Mouse (Mus musculus): ENCODE measurements around the gene Btg3. TPM values are rescaled to one million over a fixed set of nuclear protein-coding genes. Genes with fewer than 3 reads are reported as not detected.

The Btg3 gene
- polyA plus RNA-seq (2012; rRNA removed) = 3.1 and 3.6 TPM in 2 replicates

DNA sequence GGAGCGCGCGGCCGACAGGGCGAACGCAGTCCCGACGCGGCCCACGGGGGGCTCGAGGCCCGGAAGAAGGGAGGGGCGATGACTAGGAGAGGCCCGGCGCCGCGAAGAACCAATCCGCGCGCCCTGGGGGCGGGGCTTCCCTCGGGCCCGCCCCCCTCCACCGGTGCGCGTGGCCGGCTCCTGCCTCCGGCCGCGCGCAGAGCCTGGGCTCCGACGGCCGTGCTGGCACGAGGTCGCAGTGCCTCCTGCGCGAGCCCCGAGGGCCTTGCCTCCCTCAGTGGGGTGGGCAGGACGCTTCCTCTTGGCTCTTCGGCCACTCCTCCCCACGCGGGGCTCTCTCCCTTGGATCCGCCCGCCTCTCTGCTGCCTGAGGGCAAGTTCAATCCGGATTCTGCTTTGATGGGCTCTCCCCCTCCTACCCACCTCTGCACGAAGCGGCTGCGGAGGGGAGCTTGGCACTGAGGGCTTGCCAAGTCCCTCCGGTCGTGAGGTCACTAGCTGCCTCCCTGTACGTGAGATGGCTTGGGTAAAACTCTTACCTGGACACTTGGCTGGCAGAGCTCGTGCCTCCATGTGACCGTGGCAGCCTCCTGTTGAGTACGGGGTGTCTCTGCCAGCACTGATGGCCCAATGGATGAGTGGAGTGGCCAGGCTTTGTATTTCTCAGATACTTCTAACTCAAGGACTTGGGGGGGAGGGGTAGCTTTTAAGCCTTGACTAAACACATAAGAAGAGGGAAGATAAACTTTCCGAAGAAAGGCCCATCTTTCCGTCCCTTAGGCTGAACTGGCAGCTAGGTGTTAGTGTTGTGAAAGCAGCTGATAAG, at the start of gene Btg3:
Btg3 (minus strand) TSS at position 448 of the 826 bp plus-strand sequence.
- TF ChIP-seq POLR2A (IDR thresholded peaks at IDR 0.05; ENCODE audit: low read depth, low read length) (peak; percentile 15), CTCF (conservative IDR thresholded peaks at IDR 0.05; ENCODE audit: insufficient read depth, insufficient read length, low read depth, low read length) (no peak)
- Histone ChIP-seq H3K4me1 (ENCODE audit: control insufficient read depth, insufficient read depth, low read length) (no peaks in the 10 kb centered on the region; the same call in 1 of the 2 replicates), H3K27ac (ENCODE audit: insufficient read depth, low read depth, low read length) (no peak within 1 kb of the TSS), H3K4me3 (ENCODE audit: insufficient read depth, low read depth, low read length) (peak within 1 kb of the TSS; percentile 89), H3K36me3 (ENCODE audit: control insufficient read depth, insufficient read depth, low read length) (no peaks in the 10 kb centered on the region), H3K27me3 (replicated peaks; ENCODE audit: control insufficient read depth, insufficient read depth, low read length) (no peaks in the 10 kb centered on the region)
- WGBS = 4% methylated on average over 57 of the region's 57 CpGs
- peak; percentile 92 for DNase-seq

DNA sequence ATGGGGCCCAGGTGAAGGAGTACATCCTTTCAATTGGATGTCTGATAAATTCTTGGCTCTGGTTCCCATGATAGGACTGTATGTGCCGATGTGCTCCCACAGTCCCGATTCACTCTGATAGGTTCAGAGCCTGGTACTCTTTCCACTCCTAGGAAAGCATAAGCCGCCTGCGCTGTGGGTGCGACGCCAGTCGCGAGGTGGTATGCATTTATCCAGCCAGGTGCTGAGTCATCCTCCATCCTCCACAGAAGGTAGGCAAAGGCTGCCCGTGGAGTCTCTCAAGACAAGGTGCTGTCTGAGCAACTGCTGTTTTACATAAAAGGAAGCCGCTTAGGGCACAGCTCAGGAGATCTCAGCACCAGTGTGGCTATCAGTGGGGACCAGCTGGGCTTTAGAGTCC, 40.7 kb upstream of the Btg3 start:
- no peak overlapping the region for H3K4me3 ChIP-seq (ENCODE audit: insufficient read depth, low read depth, low read length)
- 79% methylated on average over 10 of the region's 10 CpGs for WGBS
- no peak overlapping the region for H3K27ac ChIP-seq (ENCODE audit: insufficient read depth, low read depth, low read length)
- H3K36me3 ChIP-seq (ENCODE audit: control insufficient read depth, insufficient read depth, low read length) = no peaks in the 10 kb centered on the region
- no peaks in the 10 kb centered on the region for H3K4me1 ChIP-seq (ENCODE audit: control insufficient read depth, insufficient read depth, low read length)
- TF ChIP-seq CTCF (conservative IDR thresholded peaks at IDR 0.05; ENCODE audit: insufficient read depth, insufficient read length, low read depth, low read length) (no peak), POLR2A (IDR thresholded peaks at IDR 0.05; ENCODE audit: low read depth, low read length) (no peak)
- DNase-seq = no peak
- no peaks in the 10 kb centered on the region for H3K27me3 ChIP-seq (replicated peaks; ENCODE audit: control insufficient read depth, insufficient read depth, low read length)

DNA sequence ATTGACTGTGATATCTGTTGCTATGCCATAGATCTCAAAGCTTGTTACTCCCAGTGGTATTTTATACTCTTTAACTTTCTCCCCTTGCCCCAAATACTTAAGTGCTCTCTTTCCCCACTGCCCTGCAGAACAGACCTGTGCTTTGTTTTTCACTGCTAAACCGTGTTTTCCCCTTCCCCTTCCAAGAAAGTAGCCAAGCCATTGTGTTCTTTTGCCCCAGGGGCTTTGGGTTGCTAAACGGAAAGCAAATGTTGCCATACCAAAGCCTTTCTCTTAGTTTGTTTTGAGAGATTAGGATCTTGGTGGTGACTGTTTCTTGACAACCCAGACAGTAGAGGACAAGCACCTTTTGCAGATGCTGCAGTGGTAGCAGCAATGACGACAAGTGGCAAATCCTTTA, 39.5 kb upstream of the Btg3 start:
- Histone ChIP-seq H3K4me1 (ENCODE audit: control insufficient read depth, insufficient read depth, low read length) (no peaks in the 10 kb centered on the region), H3K27me3 (replicated peaks; ENCODE audit: control insufficient read depth, insufficient read depth, low read length) (no peaks in the 10 kb centered on the region), H3K27ac (ENCODE audit: insufficient read depth, low read depth, low read length) (no peak overlapping the region), H3K36me3 (ENCODE audit: control insufficient read depth, insufficient read depth, low read length) (no peaks in the 10 kb centered on the region), H3K4me3 (ENCODE audit: insufficient read depth, low read depth, low read length) (no peak overlapping the region)
- DNase-seq = no peak
- 38% methylated on average over 3 of the region's 3 CpGs for whole genome bisulfite sequencing
- TF ChIP-seq POLR2A (IDR thresholded peaks at IDR 0.05; ENCODE audit: low read depth, low read length) = no peak

DNA sequence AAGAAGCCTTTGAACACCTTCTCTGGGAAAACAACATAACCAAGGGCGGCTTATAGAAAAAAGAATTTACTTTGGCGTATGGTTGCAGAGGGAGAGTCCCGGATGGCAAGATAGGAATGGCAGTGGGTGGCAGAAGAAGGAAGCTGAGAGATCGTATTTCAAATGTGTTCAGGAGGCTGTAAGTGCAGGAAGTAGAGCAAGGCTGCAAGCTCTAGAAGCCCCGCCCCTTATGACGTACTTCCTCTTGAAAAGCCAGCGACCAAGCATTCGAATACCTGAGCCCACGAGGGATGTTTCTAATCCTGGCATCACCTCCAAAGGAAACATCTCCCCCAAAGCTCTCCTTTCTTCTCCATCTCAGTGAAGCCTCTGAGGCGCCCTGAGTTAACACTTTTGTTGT, 33.0 kb upstream of the Btg3 start:
- no peaks in the 10 kb centered on the region for H3K4me1 ChIP-seq (ENCODE audit: control insufficient read depth, insufficient read depth, low read length)
- H3K36me3 ChIP-seq (ENCODE audit: control insufficient read depth, insufficient read depth, low read length) = no peaks in the 10 kb centered on the region
- TF ChIP-seq CTCF (conservative IDR thresholded peaks at IDR 0.05; ENCODE audit: insufficient read depth, insufficient read length, low read depth, low read length) (no peak), POLR2A (IDR thresholded peaks at IDR 0.05; ENCODE audit: low read depth, low read length) (no peak)
- WGBS = 89% methylated on average over 10 of the region's 10 CpGs
- H3K27ac ChIP-seq (ENCODE audit: insufficient read depth, low read depth, low read length) = no peak overlapping the region
- DNase-seq = no peak
- no peaks in the 10 kb centered on the region for H3K27me3 ChIP-seq (replicated peaks; ENCODE audit: control insufficient read depth, insufficient read depth, low read length)
- H3K4me3 ChIP-seq (ENCODE audit: insufficient read depth, low read depth, low read length) = no peak overlapping the region

DNA sequence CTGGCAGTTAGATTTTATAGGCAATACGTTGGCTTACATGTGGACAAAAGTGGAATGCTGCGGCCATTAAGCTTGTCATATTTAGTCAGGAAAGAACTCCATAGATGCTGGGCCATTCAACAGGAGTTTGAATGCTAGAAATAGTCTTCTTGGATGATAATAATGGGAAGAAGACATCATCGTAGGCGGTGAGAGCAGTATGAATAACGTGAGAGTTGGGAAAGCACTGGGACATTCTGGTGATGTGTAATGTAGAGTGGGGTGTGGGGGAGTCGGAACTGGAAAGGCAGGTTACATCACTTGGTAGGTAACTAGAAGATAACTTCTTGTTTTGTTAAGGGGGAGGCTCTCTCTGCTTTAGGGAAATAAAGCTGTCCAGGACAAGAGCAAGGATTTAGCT, 30.9 kb upstream of the Btg3 start:
- Histone ChIP-seq H3K4me1 (ENCODE audit: control insufficient read depth, insufficient read depth, low read length) (no peaks in the 10 kb centered on the region), H3K4me3 (ENCODE audit: insufficient read depth, low read depth, low read length) (no peak overlapping the region), H3K27me3 (replicated peaks; ENCODE audit: control insufficient read depth, insufficient read depth, low read length) (no peaks in the 10 kb centered on the region), H3K36me3 (ENCODE audit: control insufficient read depth, insufficient read depth, low read length) (no peaks in the 10 kb centered on the region), H3K27ac (ENCODE audit: insufficient read depth, low read depth, low read length) (no peak overlapping the region)
- no peak for DNase-seq
- TF ChIP-seq CTCF (conservative IDR thresholded peaks at IDR 0.05; ENCODE audit: insufficient read depth, insufficient read length, low read depth, low read length) (no peak), POLR2A (IDR thresholded peaks at IDR 0.05; ENCODE audit: low read depth, low read length) (no peak)
- WGBS = 83% methylated on average over 6 of the region's 6 CpGs

DNA sequence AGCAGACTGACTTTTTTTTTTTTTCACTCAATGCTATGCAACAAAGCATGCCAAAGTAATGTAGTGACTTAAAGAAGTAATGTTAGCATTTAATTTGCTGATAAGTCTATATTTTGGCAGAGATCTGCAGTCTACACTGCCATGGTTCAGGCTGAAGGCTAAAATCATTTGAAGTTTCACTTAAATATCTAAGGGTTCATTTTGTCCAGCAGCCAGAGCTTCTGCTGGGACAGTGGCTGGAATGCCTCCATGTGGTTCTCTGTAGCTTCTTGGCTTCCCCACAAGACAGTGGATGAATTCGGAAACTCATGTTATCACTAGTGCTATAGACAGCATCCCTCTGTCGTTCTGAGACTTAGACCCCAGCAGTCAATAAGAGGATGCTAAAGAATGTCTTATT, 29.7 kb upstream of the Btg3 start:
- Histone ChIP-seq H3K4me3 (ENCODE audit: insufficient read depth, low read depth, low read length) (no peak overlapping the region), H3K27ac (ENCODE audit: insufficient read depth, low read depth, low read length) (no peak overlapping the region), H3K4me1 (ENCODE audit: control insufficient read depth, insufficient read depth, low read length) (no peaks in the 10 kb centered on the region), H3K36me3 (ENCODE audit: control insufficient read depth, insufficient read depth, low read length) (no peaks in the 10 kb centered on the region), H3K27me3 (replicated peaks; ENCODE audit: control insufficient read depth, insufficient read depth, low read length) (no peaks in the 10 kb centered on the region)
- no peak for DNase-seq
- no peak for TF ChIP-seq POLR2A (IDR thresholded peaks at IDR 0.05; ENCODE audit: low read depth, low read length)
- TF ChIP-seq CTCF (conservative IDR thresholded peaks at IDR 0.05; ENCODE audit: insufficient read depth, insufficient read length, low read depth, low read length) = no peak
- WGBS = 79% methylated on average over 2 of the region's 2 CpGs

DNA sequence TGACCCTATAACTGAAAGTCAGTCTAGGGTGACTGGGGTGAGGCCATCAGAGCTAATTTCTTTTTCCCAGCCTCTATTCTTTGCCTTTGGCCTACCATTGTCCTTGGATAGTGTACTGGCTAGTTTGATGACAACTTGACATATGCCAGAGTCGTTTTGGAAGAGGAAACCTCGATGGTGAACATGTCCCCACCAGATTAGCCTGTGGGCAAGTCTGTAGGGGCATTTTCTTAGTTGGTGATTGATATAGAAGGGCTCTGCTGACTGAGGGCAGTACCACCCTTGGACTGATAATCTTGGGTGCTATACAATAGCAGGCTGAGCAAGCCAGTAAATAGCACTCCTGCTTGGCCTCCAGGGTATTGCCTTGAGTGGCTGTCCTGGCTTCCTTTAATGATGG, 25.3 kb upstream of the Btg3 start:
- no peak for DNase-seq
- Histone ChIP-seq H3K4me3 (ENCODE audit: insufficient read depth, low read depth, low read length) (no peak overlapping the region), H3K4me1 (ENCODE audit: control insufficient read depth, insufficient read depth, low read length) (no peaks in the 10 kb centered on the region), H3K27me3 (replicated peaks; ENCODE audit: control insufficient read depth, insufficient read depth, low read length) (no peaks in the 10 kb centered on the region), H3K36me3 (ENCODE audit: control insufficient read depth, insufficient read depth, low read length) (no peaks in the 10 kb centered on the region), H3K27ac (ENCODE audit: insufficient read depth, low read depth, low read length) (no peak overlapping the region)
- 62% methylated on average over 2 of the region's 2 CpGs for WGBS
- TF ChIP-seq POLR2A (IDR thresholded peaks at IDR 0.05; ENCODE audit: low read depth, low read length) (no peak), CTCF (conservative IDR thresholded peaks at IDR 0.05; ENCODE audit: insufficient read depth, insufficient read length, low read depth, low read length) (no peak)
